Mouse (Mus musculus) stomach, embryonic 15.5 days (tissue): Measurements from ENCODE around the gene Sod3. TPM values are rescaled to one million over a fixed set of nuclear protein-coding genes. Genes with fewer than 3 reads are reported as not detected.

Experiments
- ATAC-seq: fragments of 200-750 bp; cut with Nextera tagmentation; 2 replicates; pipeline ENCODE4 v1.8.0; 2017; ENCODE audit warnings: low read depth, moderate number of reproducible peaks, moderate TSS enrichment; ENCODE audit not compliant: insufficient read depth, low FRiP score
- H3K27ac ChIP-seq: fragments of 300-500 bp; sonication (generic); 2 replicates; pipeline ENCODE4 v1.5.1; 2015; ENCODE audit warnings: mild to moderate bottlenecking, inconsistent platforms
- H3K27me3 ChIP-seq: fragments of 300-500 bp; sonication (generic); replicated peaks from 2 replicates; pipeline ENCODE4 v1.6.1; 2015; ENCODE audit warnings: inconsistent platforms
- H3K36me3 ChIP-seq: fragments of 300-500 bp; sonication (generic); 2 replicates; pipeline ENCODE4 v1.6.1; 2015; ENCODE audit warnings: inconsistent platforms
- H3K4me1 ChIP-seq: fragments of 300-500 bp; sonication (generic); 2 replicates; pipeline ENCODE4 v1.6.1; 2015; ENCODE audit warnings: inconsistent platforms
- H3K4me2 ChIP-seq: fragments of 300-500 bp; sonication (generic); 2 replicates; pipeline ENCODE4 v1.6.1; 2015; ENCODE audit warnings: mild to moderate bottlenecking, inconsistent platforms
- H3K4me3 ChIP-seq: fragments of 300-500 bp; sonication (generic); replicated peaks from 2 replicates; pipeline ENCODE4 v1.5.1; 2015; ENCODE audit warnings: inconsistent platforms
- H3K9ac ChIP-seq: fragments of 300-500 bp; sonication (generic); 2 replicates; pipeline ENCODE4 v1.6.1; 2015; ENCODE audit warnings: inconsistent platforms
- H3K9me3 ChIP-seq: fragments of 300-500 bp; sonication (generic); 2 replicates; pipeline ENCODE4 v1.6.1; 2016; ENCODE audit warnings: inconsistent platforms
- WGBS: fragments of 180-500 bp; shearing (Covaris S2); methylation state at CpG from one replicate; pipeline ENCODE4 v1.1.7; 2015; 5-methylcytosine and 5-hydroxymethylcytosine counted together
- polyA plus RNA-seq: library from polyadenylated mRNA; unstranded; fragments of >200 nt; fragmentation: Nextera tagmentation; extraction: Ambion mirVana; gene quantifications from 2 replicates; pipeline ENCODE4 v1.2.1, GENCODE M21; 2015

Sod3 gene
- polyA plus RNA-seq, 1 experiment from 2014 or later: 2.2 TPM

- ATAC-seq: no peak
- 53% methylated on average over 6 of the region's 6 CpGs for WGBS
- Histone ChIP-seq H3K9ac (no peak overlapping the region), H3K36me3 (no peaks in the 10 kb centered on the region), H3K27me3 (no peaks in the 10 kb centered on the region), H3K4me3 (no peak overlapping the region), H3K4me1 (no peaks in the 10 kb centered on the region), H3K27ac (no peak overlapping the region), H3K4me2 (no peak overlapping the region), H3K9me3 (no peaks in the 10 kb centered on the region)
These were observed 5.5 kb upstream of the Sod3 start for GRCm38 (mm10) chr5:52358120-52358519.

GRCm38 (mm10) chr5:52360286-52361049 is 3.1 kb upstream of the Sod3 start:
- Histone ChIP-seq H3K4me2 (peak overlapping the region; percentile 14; the same call in 1 of the 2 replicates), H3K27ac (no peak overlapping the region)
- WGBS: 56% methylated on average over 21 of the region's 21 CpGs

GRCm38 (mm10) chr5:52362776-52363467 is 669 bp upstream of the Sod3 start:
- Histone ChIP-seq H3K9ac (no peak overlapping the region), H3K36me3 (no peaks in the 10 kb centered on the region), H3K9me3 (no peaks in the 10 kb centered on the region), H3K4me3 (no peak overlapping the region), H3K4me1 (no peaks in the 10 kb centered on the region), H3K4me2 (no peak overlapping the region), H3K27ac (no peak overlapping the region), H3K27me3 (no peaks in the 10 kb centered on the region)
- ATAC-seq: no peak
- WGBS: 71% methylated on average over 6 of the region's 6 CpGs

More at GRCm38 (mm10) chr5:52360286-52361049, 3.1 kb upstream of the Sod3 start:
- Histone ChIP-seq H3K4me3 (no peak overlapping the region), H3K36me3 (no peaks in the 10 kb centered on the region), H3K27me3 (no peaks in the 10 kb centered on the region), H3K4me1 (no peaks in the 10 kb centered on the region), H3K9ac (no peak overlapping the region), H3K9me3 (no peaks in the 10 kb centered on the region)
- no peak for ATAC-seq

- no peak overlapping the region for H3K9ac ChIP-seq
- no peaks in the 10 kb centered on the region for H3K36me3 ChIP-seq
- 60% methylated on average over 5 of the region's 5 CpGs for WGBS
- H3K27me3 ChIP-seq: no peaks in the 10 kb centered on the region
- no peak overlapping the region for H3K4me2 ChIP-seq
- H3K4me1 ChIP-seq: no peaks in the 10 kb centered on the region
- H3K4me3 ChIP-seq: no peak overlapping the region
- H3K9me3 ChIP-seq: no peaks in the 10 kb centered on the region
- no peak for ATAC-seq
- H3K27ac ChIP-seq: no peak overlapping the region
These were observed 930 bp downstream of the Sod3 start for GRCm38 (mm10) chr5:52364521-52364920.

GRCm38 (mm10) chr5:52365930-52366329 is 2.3 kb downstream of the Sod3 start:
- Histone ChIP-seq H3K9ac (no peak overlapping the region), H3K4me2 (no peak overlapping the region), H3K9me3 (no peaks in the 10 kb centered on the region), H3K27me3 (no peaks in the 10 kb centered on the region), H3K36me3 (no peaks in the 10 kb centered on the region), H3K4me3 (no peak overlapping the region), H3K4me1 (no peaks in the 10 kb centered on the region), H3K27ac (no peak overlapping the region)
- WGBS: 80% methylated on average over 5 of the region's 5 CpGs
- no peak for ATAC-seq

GRCm38 (mm10) chr5:52366661-52367060 is 3.1 kb downstream of the Sod3 start:
- 77% methylated on average over 2 of the region's 2 CpGs for WGBS
- Histone ChIP-seq H3K27me3 (no peaks in the 10 kb centered on the region), H3K4me3 (no peak overlapping the region), H3K36me3 (no peaks in the 10 kb centered on the region), H3K9me3 (no peaks in the 10 kb centered on the region), H3K27ac (no peak overlapping the region), H3K4me2 (no peak overlapping the region), H3K9ac (no peak overlapping the region), H3K4me1 (no peaks in the 10 kb centered on the region)
- no peak for ATAC-seq

GRCm38 (mm10) chr5:52367866-52368840 is 4.6 kb downstream of the Sod3 start:
- Histone ChIP-seq H3K36me3 (no peaks in the 10 kb centered on the region), H3K4me3 (no peak overlapping the region; the same call in 1 of the 2 replicates), H3K27ac (no peak overlapping the region), H3K4me1 (no peaks in the 10 kb centered on the region), H3K4me2 (peak overlapping the region; percentile 36), H3K9me3 (no peaks in the 10 kb centered on the region), H3K27me3 (no peaks in the 10 kb centered on the region), H3K9ac (no peak overlapping the region)
- 53% methylated on average over 63 of the region's 63 CpGs for WGBS
- ATAC-seq: no peak

- Histone ChIP-seq H3K36me3 (no peaks in the 10 kb centered on the region), H3K4me1 (no peaks in the 10 kb centered on the region), H3K4me2 (no peak overlapping the region), H3K4me3 (no peak overlapping the region), H3K27ac (no peak overlapping the region), H3K9me3 (no peaks in the 10 kb centered on the region), H3K27me3 (no peaks in the 10 kb centered on the region), H3K9ac (no peak overlapping the region)
- no peak for ATAC-seq
- 85% methylated on average over 6 of the region's 6 CpGs for WGBS
These were observed 7.3 kb downstream of the Sod3 start for GRCm38 (mm10) chr5:52370901-52371300.

GRCm38 (mm10) chr5:52375847-52376246 is 12.3 kb downstream of the Sod3 start:
- H3K4me2 ChIP-seq: no peak overlapping the region
- 88% methylated on average over 9 of the region's 9 CpGs for WGBS
- no peak overlapping the region for H3K27ac ChIP-seq
- no peaks in the 10 kb centered on the region for H3K27me3 ChIP-seq
- no peak overlapping the region for H3K4me3 ChIP-seq
- no peak for ATAC-seq
- no peaks in the 10 kb centered on the region for H3K36me3 ChIP-seq
- H3K9ac ChIP-seq: no peak overlapping the region
- no peaks in the 10 kb centered on the region for H3K9me3 ChIP-seq
- no peaks in the 10 kb centered on the region for H3K4me1 ChIP-seq

GRCm38 (mm10) chr5:52382837-52383236 is 19.2 kb downstream of the Sod3 start:
- Histone ChIP-seq H3K9ac (no peak overlapping the region), H3K27ac (no peak overlapping the region), H3K4me3 (no peak overlapping the region), H3K4me2 (no peak overlapping the region), H3K4me1 (no peaks in the 10 kb centered on the region), H3K27me3 (no peaks in the 10 kb centered on the region), H3K36me3 (no peaks in the 10 kb centered on the region), H3K9me3 (no peaks in the 10 kb centered on the region)
- no peak for ATAC-seq
- 75% methylated on average over 8 of the region's 8 CpGs for WGBS

- H3K4me1 ChIP-seq: no peaks in the 10 kb centered on the region
- H3K4me3 ChIP-seq: no peak overlapping the region
- no peak overlapping the region for H3K4me2 ChIP-seq
- H3K9me3 ChIP-seq: no peaks in the 10 kb centered on the region
- no peak for ATAC-seq
- H3K9ac ChIP-seq: no peak overlapping the region
- no peak overlapping the region for H3K27ac ChIP-seq
- H3K27me3 ChIP-seq: no peaks in the 10 kb centered on the region
- H3K36me3 ChIP-seq: no peaks in the 10 kb centered on the region
- 72% methylated on average over 5 of the region's 5 CpGs for WGBS
These were observed 20.2 kb downstream of the Sod3 start for GRCm38 (mm10) chr5:52383748-52384147.
